Mouse (Mus musculus): ENCODE measurements around the gene Dcx.

DNA sequence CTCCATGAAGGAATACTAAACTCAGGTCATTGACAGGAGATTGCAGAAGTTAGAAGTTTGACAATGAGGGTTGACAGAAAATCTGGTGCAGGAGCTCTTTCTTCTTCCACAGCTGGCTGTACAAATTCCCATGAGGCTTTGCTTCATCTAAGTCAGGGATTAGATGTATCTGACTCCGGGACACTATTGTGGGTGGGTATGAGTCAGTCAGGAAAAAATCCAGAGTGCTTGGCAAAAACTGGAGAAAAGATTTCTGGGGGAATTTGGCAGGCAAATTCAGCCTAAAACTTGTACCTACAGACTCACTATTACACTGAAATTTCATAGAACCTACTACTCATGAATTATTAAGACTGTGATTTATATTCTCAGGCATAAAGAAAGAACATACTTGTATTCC is 117.2 kb downstream of the Dcx start:
- TF ChIP-seq POLR2A (IDR thresholded peaks at IDR 0.05; ENCODE audit: borderline replicate concordance, extremely low read depth, low read depth, low read length) = no peak
- no peak for TF ChIP-seq CTCF (IDR thresholded peaks at IDR 0.05; ENCODE audit: insufficient read depth, low read length)

Data from lung, adult 2 months (tissue).